Mouse (Mus musculus) testis, postnatal 10 days (tissue): Measurements from ENCODE around the gene Gba.
"Not testable (repeated sequence)": the region's sequence is repeated elsewhere in the genome, so short reads cannot be mapped to it uniquely, and the experiment has no call there.

ENCODE experiments used
- DNase-seq: peaks from one replicate; pipeline ENCODE4 v3.0.0; 2021; ENCODE audit warnings: low spot score

Gba gene

GRCm38 (mm10) chr3:89202253-89203141, at the start of gene Gba:
TSS of gene Gba (plus strand) at chr3:89202928.
- peak; percentile 91 for DNase-seq

GRCm38 (mm10) chr3:89156951-89157350, 45.8 kb upstream of the Gba start:
- DNase-seq = no peak

GRCm38 (mm10) chr3:89158651-89159050, 44.1 kb upstream of the Gba start:
- no peak for DNase-seq

GRCm38 (mm10) chr3:89159211-89159610, 43.5 kb upstream of the Gba start:
- DNase-seq = peak; percentile 90

- peak; percentile 83 for DNase-seq
Observed at GRCm38 (mm10) chr3:89159616-89160344, 42.9 kb upstream of the Gba start, which contains the start of gene Hcn3. TSS of gene Hcn3 (minus strand) at chr3:89160196.

- not testable (repeated sequence) for DNase-seq
Observed at GRCm38 (mm10) chr3:89161207-89161606, 41.5 kb upstream of the Gba start.

GRCm38 (mm10) chr3:89161786-89162185, 40.9 kb upstream of the Gba start:
- no peak for DNase-seq

GRCm38 (mm10) chr3:89163123-89163522, 39.6 kb upstream of the Gba start:
- DNase-seq = no peak

- no peak for DNase-seq
Observed at GRCm38 (mm10) chr3:89163643-89164245, 39.0 kb upstream of the Gba start.

GRCm38 (mm10) chr3:89164506-89165267, 38.0 kb upstream of the Gba start, which contains the start of gene Clk2:
TSS of gene Clk2 (plus strand) at chr3:89164795.
- peak; percentile 94 for DNase-seq

GRCm38 (mm10) chr3:89165268-89165870, 37.4 kb upstream of the Gba start:
- no peak for DNase-seq

- no peak for DNase-seq
Observed at GRCm38 (mm10) chr3:89166945-89167344, 35.8 kb upstream of the Gba start.

- DNase-seq = no peak
Observed at GRCm38 (mm10) chr3:89174844-89175243, 27.9 kb upstream of the Gba start.

GRCm38 (mm10) chr3:89175544-89175943, 27.2 kb upstream of the Gba start:
- no peak for DNase-seq

GRCm38 (mm10) chr3:89176421-89176820, 26.3 kb upstream of the Gba start:
- no peak for DNase-seq

GRCm38 (mm10) chr3:89177242-89178106, 25.3 kb upstream of the Gba start, which contains the start of gene Scamp3:
TSS of gene Scamp3 (plus strand) at chr3:89177473.
- DNase-seq = peak; percentile 86

- DNase-seq = no peak
Observed at GRCm38 (mm10) chr3:89178107-89178385, 24.7 kb upstream of the Gba start.

GRCm38 (mm10) chr3:89179056-89179455, 23.7 kb upstream of the Gba start:
- DNase-seq = no peak

- no peak for DNase-seq
Observed at GRCm38 (mm10) chr3:89181749-89182500, 20.8 kb upstream of the Gba start.
